Mouse (Mus musculus): Measurements from ENCODE around the gene Nek11.

The Nek11 gene

GRCm38 (mm10) chr9:105313250-105313649 is 82.1 kb downstream of the Nek11 start:
- DNase-seq (ENCODE audit: low read depth, low spot score), result peak; percentile 1

GRCm38 (mm10) chr9:105312686-105313085 is 82.6 kb downstream of the Nek11 start:
- no peak for DNase-seq (ENCODE audit: low read depth, low spot score)

- no peak for DNase-seq (ENCODE audit: low read depth, low spot score)
Measured at GRCm38 (mm10) chr9:105309553-105310281, 85.6 kb downstream of the Nek11 start.

- no peak for DNase-seq (ENCODE audit: low read depth, low spot score)
Measured at GRCm38 (mm10) chr9:105306042-105306441, 89.3 kb downstream of the Nek11 start.

GRCm38 (mm10) chr9:105302230-105302629 is 93.1 kb downstream of the Nek11 start:
- no peak for DNase-seq (ENCODE audit: low read depth, low spot score)

- DNase-seq (ENCODE audit: low read depth, low spot score), result no peak
Measured at GRCm38 (mm10) chr9:105301396-105301795, 93.9 kb downstream of the Nek11 start.

GRCm38 (mm10) chr9:105300738-105301325 is 94.5 kb downstream of the Nek11 start:
- no peak for DNase-seq (ENCODE audit: low read depth, low spot score)

GRCm38 (mm10) chr9:105284670-105285069 is 110.7 kb downstream of the Nek11 start:
- no peak for DNase-seq (ENCODE audit: low read depth, low spot score)

- no peak for DNase-seq (ENCODE audit: low read depth, low spot score)
Measured at GRCm38 (mm10) chr9:105282725-105283124, 112.6 kb downstream of the Nek11 start.

- DNase-seq (ENCODE audit: low read depth, low spot score), result no peak
Measured at GRCm38 (mm10) chr9:105274925-105275324, 120.4 kb downstream of the Nek11 start.

GRCm38 (mm10) chr9:105274286-105274685 is 121.0 kb downstream of the Nek11 start:
- DNase-seq (ENCODE audit: low read depth, low spot score), result no peak

GRCm38 (mm10) chr9:105272241-105272640 is 123.1 kb downstream of the Nek11 start:
- DNase-seq (ENCODE audit: low read depth, low spot score), result no peak

GRCm38 (mm10) chr9:105263140-105263539 is 132.2 kb downstream of the Nek11 start:
- no peak for DNase-seq (ENCODE audit: low read depth, low spot score)

- no peak for DNase-seq (ENCODE audit: low read depth, low spot score)
Measured at GRCm38 (mm10) chr9:105257668-105258067, 137.7 kb downstream of the Nek11 start.

GRCm38 (mm10) chr9:105254076-105254475 is 141.2 kb downstream of the Nek11 start:
- no peak for DNase-seq (ENCODE audit: low read depth, low spot score)

- no peak for DNase-seq (ENCODE audit: low read depth, low spot score)
Measured at GRCm38 (mm10) chr9:105252349-105253041, 142.8 kb downstream of the Nek11 start.

- no peak for DNase-seq (ENCODE audit: low read depth, low spot score)
Measured at GRCm38 (mm10) chr9:105251256-105251655, 144.1 kb downstream of the Nek11 start.

- DNase-seq (ENCODE audit: low read depth, low spot score), result no peak
Measured at GRCm38 (mm10) chr9:105244024-105244423, 151.3 kb downstream of the Nek11 start.

- DNase-seq (ENCODE audit: low read depth, low spot score), result no peak
Measured at GRCm38 (mm10) chr9:105214434-105214833, 180.9 kb downstream of the Nek11 start.

GRCm38 (mm10) chr9:105200305-105200704 is 195.0 kb downstream of the Nek11 start:
- DNase-seq (ENCODE audit: low read depth, low spot score), result no peak

- no peak for DNase-seq (ENCODE audit: low read depth, low spot score)
Measured at GRCm38 (mm10) chr9:105186725-105187124, 208.6 kb downstream of the Nek11 start.

GRCm38 (mm10) chr9:105182392-105182791 is 212.9 kb downstream of the Nek11 start:
- no peak for DNase-seq (ENCODE audit: low read depth, low spot score)

GRCm38 (mm10) chr9:105144992-105145391 is 250.3 kb downstream of the Nek11 start, which contains the start of gene 1700080E11Rik:
TSS of gene 1700080E11Rik (minus strand) at chr9:105145092.
- DNase-seq (ENCODE audit: low read depth, low spot score), result no peak
